Mouse (Mus musculus): ENCODE results near the gene Lcor. TPM values are rescaled to one million over a fixed set of nuclear protein-coding genes. Genes with fewer than 3 reads are reported as not detected.

The Lcor gene
- polyA plus RNA-seq, 1 experiment from 2014 or later: 9.2 TPM

DNA sequence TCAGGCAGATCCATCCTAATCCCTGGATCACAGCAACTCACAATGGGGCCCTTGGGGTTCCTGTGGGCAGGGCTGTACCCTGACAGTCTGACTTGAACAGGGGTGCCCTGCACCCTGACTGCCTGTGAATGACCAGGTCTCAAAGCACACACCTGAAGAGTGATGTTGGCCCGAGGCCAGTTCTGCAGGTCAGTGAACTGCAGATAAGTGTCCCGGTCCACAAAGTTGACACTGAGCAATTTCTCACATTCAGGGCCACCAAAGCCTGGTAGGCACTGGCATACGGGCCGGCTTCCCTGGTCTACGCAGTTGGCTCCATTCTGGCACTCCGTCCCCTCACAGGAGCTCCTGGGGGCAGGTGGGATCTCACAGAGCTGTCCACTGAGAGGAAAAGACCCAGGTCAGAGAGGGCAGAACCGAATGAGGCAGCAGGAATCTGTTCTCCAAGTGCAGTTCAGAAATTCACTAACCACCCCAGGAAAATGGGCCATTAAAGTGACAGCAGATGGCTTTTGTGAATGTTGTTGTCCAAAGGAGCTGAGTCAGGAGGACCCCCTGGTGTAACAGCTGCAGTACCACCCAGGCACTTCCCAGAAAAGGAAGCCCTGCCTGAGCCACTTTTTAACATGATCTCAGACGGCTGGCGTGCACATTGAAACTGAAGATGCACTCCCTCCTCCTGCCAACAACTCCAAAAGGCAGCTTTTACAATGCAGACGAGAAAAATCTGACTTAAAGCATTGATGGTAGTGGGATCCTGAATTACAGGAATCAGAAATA, 124.0 kb downstream of the Lcor start:
- Histone ChIP-seq H3K4me1 (no peaks in the 10 kb centered on the region), H3K27me3 (replicated peaks) (no peaks in the 10 kb centered on the region), H3K4me2 (no peak overlapping the region), H3K36me3 (no peaks in the 10 kb centered on the region), H3K9ac (no peak overlapping the region), H3K4me3 (no peak overlapping the region), H3K27ac (replicated peaks) (no peak overlapping the region), H3K9me3 (no peaks in the 10 kb centered on the region)
- ATAC-seq (ENCODE audit: extremely low read depth, insufficient number of reproducible peaks, low FRiP score, low TSS enrichment): no peak
- WGBS: 77% methylated on average over 10 of the region's 10 CpGs

DNA sequence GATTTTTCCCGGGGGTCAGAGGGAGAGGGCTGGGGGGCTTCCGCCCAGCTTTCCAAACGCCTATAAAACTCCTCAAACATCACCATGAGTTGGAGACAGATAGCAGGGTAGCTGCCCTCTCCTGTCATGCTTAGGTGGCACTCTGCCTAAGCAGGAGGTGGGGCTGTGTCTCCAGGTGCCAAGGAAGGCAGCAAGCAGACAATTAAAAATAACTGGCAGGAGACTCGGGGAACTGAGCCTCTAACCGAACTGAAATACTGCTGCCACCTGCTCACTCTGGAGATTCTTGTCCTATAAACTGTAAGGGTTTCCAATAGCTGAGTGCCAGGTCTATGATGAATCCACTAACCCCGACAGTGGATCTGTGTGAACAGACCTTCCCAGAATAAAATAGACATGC, 129.2 kb downstream of the Lcor start:
- H3K9me3 ChIP-seq: no peaks in the 10 kb centered on the region
- no peak for ATAC-seq (ENCODE audit: extremely low read depth, insufficient number of reproducible peaks, low FRiP score, low TSS enrichment)
- no peak overlapping the region for H3K27ac ChIP-seq (replicated peaks)
- H3K4me2 ChIP-seq: no peak overlapping the region
- H3K9ac ChIP-seq: no peak overlapping the region
- H3K27me3 ChIP-seq (replicated peaks): peaks cover 18% of the 10 kb centered on the region
- H3K4me1 ChIP-seq: peaks cover 5% of the 10 kb centered on the region; the same call in 1 of the 2 replicates
- WGBS: 71% methylated on average over 6 of the region's 6 CpGs
- H3K4me3 ChIP-seq: no peak overlapping the region
- no peaks in the 10 kb centered on the region for H3K36me3 ChIP-seq

Small RNAs within 50 kb of the gene (microRNA-seq; reads per million reads assigned to microRNA genes)
- not detected for gene Mir8091

Other genes starting within 250 kb of the Lcor start
- 87.9 and 92.9 TPM in 2 replicates for gene Tm9sf3, start 218.6 kb upstream of the Lcor start, polyA plus RNA-seq (2015; fragmentation: Nextera tagmentation; extraction: Ambion mirVana)
- gene Pik3ap1, start 97.5 kb upstream of the Lcor start, polyA plus RNA-seq (2015; fragmentation: Nextera tagmentation; extraction: Ambion mirVana): 1.4 and 2.0 TPM in 2 replicates
- 1.5 and 1.7 TPM in 2 replicates for gene Gm340, start 99.7 kb downstream of the Lcor start, polyA plus RNA-seq (2015; fragmentation: Nextera tagmentation; extraction: Ambion mirVana)

Measured in heart, embryonic 13.5 days (tissue).